Comparison of ENCODE assay signal across 22 mouse cellular contexts in genomic region chr9:42260481-42260880, GRCm38 (mm10). TPM values are rescaled to one million over a fixed set of nuclear protein-coding genes. Genes with fewer than 3 reads are reported as not detected.
A peak's percentile ranks its signal among the peaks of the same experiment; 100 is the strongest.
DNase-seq lines count a peak whose midpoint lies in the region; ATAC-seq and TF ChIP-seq lines count a peak whose summit lies in the region.
"Had no signal": no experiment of that assay in that cellular context is flagged by ENCODE, and none has a peak within 500 bp of the region (broad histone marks: within the 10 kb centered on the region; RNA-seq: fewer than 3 reads in every experiment).

No protein-coding gene starts in this region.

- TF ChIP-seq EP300 in liver, postnatal 0 days (IDR thresholded peaks at IDR 0.05; ENCODE audit: low read depth) = no peak

- 0 out of 2 replicates have a peak overlapping the region, but pooled peaks have one; percentile 55 for H3K27ac ChIP-seq in intestine, postnatal 0 days (ENCODE audit: low read depth, low read length)
- no peak overlapping the region for H3K27ac ChIP-seq in intestine, embryonic 15.5 days
- H3K27ac ChIP-seq in liver, postnatal 0 days (ENCODE audit: low read depth) = peak overlapping the region; percentile 53; the same call in 1 of the 2 replicates
- H3K27ac ChIP-seq in liver, embryonic 11.5 days (ENCODE audit: low read depth, low read length) = no peak overlapping the region
- peak overlapping the region; percentile 80; the same call in 1 of the 2 replicates for H3K27ac ChIP-seq in small intestine, adult 2 months (ENCODE audit: insufficient read depth, low read depth, low read length)
- H3K27ac ChIP-seq: embryonic facial prominence, embryonic 10.5 days; embryonic facial prominence, embryonic 12.5 days; forebrain, embryonic 13.5 days had no signal

- H3K4me2 ChIP-seq in intestine, postnatal 0 days (replicated peaks; ENCODE audit: low read depth) = no peak overlapping the region
- no peak overlapping the region for H3K4me2 ChIP-seq in intestine, embryonic 15.5 days (replicated peaks)
- H3K4me2 ChIP-seq in liver, postnatal 0 days (ENCODE audit: low read depth, low read length) = peak overlapping the region; percentile 44; the same call in 1 of the 2 replicates
- H3K4me2 ChIP-seq in liver, embryonic 11.5 days = no peak overlapping the region
- H3K4me2 ChIP-seq: embryonic facial prominence, embryonic 12.5 days; forebrain, embryonic 13.5 days had no signal

- H3K36me3 ChIP-seq in intestine, postnatal 0 days (ENCODE audit: control insufficient read depth, insufficient read depth) = peaks cover 37% of the 10 kb centered on the region
- peaks cover 28% of the 10 kb centered on the region for H3K36me3 ChIP-seq in intestine, embryonic 15.5 days
- peaks cover 35% of the 10 kb centered on the region for H3K36me3 ChIP-seq in liver, postnatal 0 days (replicated peaks; ENCODE audit: insufficient read depth, low read length)
- H3K36me3 ChIP-seq in liver, embryonic 11.5 days (ENCODE audit: control insufficient read depth, insufficient read depth, low read length) = peaks cover 13% of the 10 kb centered on the region
- peaks cover 39% of the 10 kb centered on the region for H3K36me3 ChIP-seq in small intestine, adult 2 months (ENCODE audit: control insufficient read depth, insufficient read depth, low read length)

- no peak overlapping the region for H3K9ac ChIP-seq in intestine, postnatal 0 days (ENCODE audit: low read depth, low read length)
- no peak overlapping the region for H3K9ac ChIP-seq in intestine, embryonic 15.5 days
- H3K9ac ChIP-seq in liver, postnatal 0 days (replicated peaks) = no peak overlapping the region
- H3K9ac ChIP-seq in liver, embryonic 11.5 days (ENCODE audit: low read depth, low read length) = no peak overlapping the region
- H3K9ac ChIP-seq: embryonic facial prominence, embryonic 12.5 days; forebrain, embryonic 13.5 days had no signal

- TF ChIP-seq POLR2A in small intestine, adult 2 months (IDR thresholded peaks at IDR 0.05; ENCODE audit: low read depth, low read length) = no peak

- H3K27me3 ChIP-seq in intestine, postnatal 0 days (replicated peaks; ENCODE audit: control insufficient read depth, insufficient read depth, low read length) = no peaks in the 10 kb centered on the region
- H3K27me3 ChIP-seq in intestine, embryonic 15.5 days (replicated peaks) = no peaks in the 10 kb centered on the region
- H3K27me3 ChIP-seq in liver, postnatal 0 days (ENCODE audit: insufficient read depth, low read length) = no peaks in the 10 kb centered on the region
- no peaks in the 10 kb centered on the region for H3K27me3 ChIP-seq in liver, embryonic 11.5 days (replicated peaks; ENCODE audit: control insufficient read depth, insufficient read depth, low read length)
- H3K27me3 ChIP-seq in small intestine, adult 2 months (ENCODE audit: control insufficient read depth, insufficient read depth, low read length) = no peaks in the 10 kb centered on the region
- H3K27me3 ChIP-seq: CH12.LX; embryonic facial prominence, embryonic 12.5 days; forebrain, embryonic 13.5 days; Patski had no signal

- no peaks in the 10 kb centered on the region for H3K9me3 ChIP-seq in intestine, postnatal 0 days (ENCODE audit: control insufficient read depth)
- H3K9me3 ChIP-seq in intestine, embryonic 15.5 days = no peaks in the 10 kb centered on the region
- no peaks in the 10 kb centered on the region for H3K9me3 ChIP-seq in liver, postnatal 0 days (ENCODE audit: low read length)
- no peaks in the 10 kb centered on the region for H3K9me3 ChIP-seq in liver, embryonic 11.5 days (ENCODE audit: control insufficient read depth, low read length)
- H3K9me3 ChIP-seq: embryonic facial prominence, embryonic 10.5 days; embryonic facial prominence, embryonic 12.5 days; forebrain, embryonic 13.5 days; G1E had no signal

- peak; percentile 23 for DNase-seq in liver, postnatal 0 days
- DNase-seq in liver, embryonic 11.5 days (ENCODE audit: low spot score) = no peak
- DNase-seq: adrenal gland, adult 8-10 months; adrenal gland, postnatal 14 days; adrenal gland, postnatal 36 days; B cell, adult 2 months; cerebellum, adult 11-12 months; cerebellum, adult 2 months; cerebellum, adult 9-10 months; cerebellum, postnatal 10 days had no signal

- 51% methylated on average over 5 of the region's 5 CpGs for WGBS in intestine, postnatal 0 days
- 78% methylated on average over 5 of the region's 5 CpGs for WGBS in intestine, embryonic 15.5 days
- whole genome bisulfite sequencing in liver, postnatal 0 days (ENCODE audit: insufficient replicate concordance) = 72% methylated on average over 5 of the region's 5 CpGs
- 88% methylated on average over 5 of the region's 5 CpGs for WGBS in liver, embryonic 11.5 days
- WGBS in small intestine, adult 2 months = 48% methylated on average over 5 of the region's 5 CpGs

- no peak overlapping the region for H3K4me3 ChIP-seq in intestine, postnatal 0 days (ENCODE audit: low read depth, low read length)
- H3K4me3 ChIP-seq in intestine, embryonic 15.5 days (replicated peaks) = no peak overlapping the region
- no peak overlapping the region for H3K4me3 ChIP-seq in liver, postnatal 0 days (ENCODE audit: low read depth, low read length)
- H3K4me3 ChIP-seq in liver, embryonic 11.5 days (ENCODE audit: low read depth, low read length) = no peak overlapping the region
- no peak overlapping the region for H3K4me3 ChIP-seq in small intestine, adult 2 months (ENCODE audit: low read depth, low read length)
- H3K4me3 ChIP-seq: embryonic facial prominence, embryonic 10.5 days; embryonic facial prominence, embryonic 12.5 days; forebrain, embryonic 13.5 days had no signal

- H3K4me1 ChIP-seq in intestine, postnatal 0 days (replicated peaks; ENCODE audit: control insufficient read depth, insufficient read depth, low read length) = no peaks in the 10 kb centered on the region
- H3K4me1 ChIP-seq in intestine, embryonic 15.5 days (replicated peaks) = 0 out of 2 replicates have a peak, but pooled peaks cover 7% of the 10 kb centered on the region
- peaks cover 9% of the 10 kb centered on the region for H3K4me1 ChIP-seq in liver, postnatal 0 days (ENCODE audit: insufficient read depth)
- H3K4me1 ChIP-seq in liver, embryonic 11.5 days (replicated peaks; ENCODE audit: control insufficient read depth, insufficient read depth, low read length) = peaks cover 7% of the 10 kb centered on the region; the same call in 1 of the 2 replicates
- peaks cover 10% of the 10 kb centered on the region; the same call in 1 of the 2 replicates for H3K4me1 ChIP-seq in small intestine, adult 2 months (ENCODE audit: control insufficient read depth, insufficient read depth, insufficient read length, low read length)

- ATAC-seq in intestine, postnatal 0 days = no peak
- no peak for ATAC-seq in intestine, embryonic 15.5 days
- no peak for ATAC-seq in liver, postnatal 0 days
- ATAC-seq in liver, embryonic 11.5 days (replicated peaks; ENCODE audit: low FRiP score) = no peak
- ATAC-seq: activated CD4-positive, CD25-positive, alpha-beta regulatory T cell, adult 4 months; CD4-positive, CD25-positive, alpha-beta regulatory T cell, adult 4 months; forebrain, embryonic 13.5 days; forebrain, embryonic 16.5 days; Patski had no signal

- TF ChIP-seq CTCF in intestine, postnatal 0 days (IDR thresholded peaks at IDR 0.05; ENCODE audit: low read depth) = no peak
- no peak for TF ChIP-seq CTCF in liver, postnatal 0 days (IDR thresholded peaks at IDR 0.05; ENCODE audit: low read depth)
- no peak for TF ChIP-seq CTCF in small intestine, adult 2 months (IDR thresholded peaks at IDR 0.05; ENCODE audit: extremely low read depth, insufficient read length, insufficient replicate concordance, low read depth, low read length)

RNA-seq across cellular contexts. Expression of gene Sc5d, which starts 3.6 kb away (rescaled TPM):
- polyA plus RNA-seq in intestine, postnatal 0 days (2015; fragmentation: Nextera tagmentation; extraction: Ambion mirVana) = 79.8 and 87.7 TPM in 2 replicates
- 84.1 and 90.9 TPM in 2 replicates for polyA plus RNA-seq in intestine, embryonic 15.5 days (2015; fragmentation: Nextera tagmentation; extraction: Ambion mirVana)
- 146 and 151 TPM in 2 replicates for polyA plus RNA-seq in liver, postnatal 0 days (2015; fragmentation: Nextera tagmentation; extraction: Ambion mirVana)
- polyA plus RNA-seq in liver, embryonic 11.5 days (2014; fragmentation: Nextera tagmentation; extraction: Ambion mirVana) = 71.4 and 80.4 TPM in 2 replicates
- 35.5 and 90.5 TPM in 2 replicates for polyA plus RNA-seq in small intestine, adult 2 months (2012; rRNA removed)

Comparison
In these comparisons a context has a peak if more than half of its experiments do, and no peak if none do; other contexts are left out.
1. H3K27ac ChIP-seq: peak in intestine, postnatal 0 days (single experiment), liver, postnatal 0 days (single experiment) and small intestine, adult 2 months (single experiment); none in intestine, embryonic 15.5 days (single experiment) and liver, embryonic 11.5 days (single experiment).